Mouse (Mus musculus) monocyte, adult 5-6 weeks (primary cell): ENCODE results near the gene Dclre1a. TPM values are rescaled to one million over a fixed set of nuclear protein-coding genes. Genes with fewer than 3 reads are reported as not detected.
"Not testable (repeated sequence)": the region's sequence is repeated elsewhere in the genome, so short reads cannot be mapped to it uniquely, and the experiment has no call there.

Experiments used
- ATAC-seq: fragments of 153-309, 156-312 bp; replicated peaks from 2 replicates; pipeline ENCODE4 v1.8.0; 2017; ENCODE audit warnings: mild to moderate bottlenecking; ENCODE audit not compliant: low TSS enrichment, insufficient number of reproducible peaks, severe bottlenecking, poor library complexity, low FRiP score
- total RNA-seq: library from RNA; stranded (forward); fragments of 200-1000, 200-491, 200-594 nt; gene quantifications from 3 replicates; pipeline ENCODE4 v1.2.3, GENCODE M21; 2017

The Dclre1a gene
- total RNA-seq, 1 experiment from 2014 or later, result 14.0 TPM

GRCm38 (mm10) chr19:56555972-56556371 is 8.0 kb upstream of the Dclre1a start:
- peak; percentile 87 for ATAC-seq

- ATAC-seq, result no peak
Observed at GRCm38 (mm10) chr19:56553177-56553576, 5.2 kb upstream of the Dclre1a start.

GRCm38 (mm10) chr19:56549033-56549680 is 1.1 kb upstream of the Dclre1a start:
- ATAC-seq, result no peak

GRCm38 (mm10) chr19:56548230-56549032 is 409 bp upstream of the Dclre1a start, which contains the start of gene Nhlrc2:
Gene Nhlrc2 (plus strand): TSS chr19:56548261.
- peak; percentile 90 for ATAC-seq

GRCm38 (mm10) chr19:56546031-56546430 is 2.0 kb downstream of the Dclre1a start:
- ATAC-seq, result no peak

GRCm38 (mm10) chr19:56544681-56545388 is 3.2 kb downstream of the Dclre1a start:
- no peak for ATAC-seq

- no peak for ATAC-seq
Observed at GRCm38 (mm10) chr19:56543320-56543719, 4.7 kb downstream of the Dclre1a start.

- peak; percentile 85 for ATAC-seq
Observed at GRCm38 (mm10) chr19:56535765-56536164, 12.3 kb downstream of the Dclre1a start.

- peak; percentile 51; the same call in 1 of the 2 replicates for ATAC-seq
Observed at GRCm38 (mm10) chr19:56535064-56535463, 13.0 kb downstream of the Dclre1a start.

- ATAC-seq, result no peak
Observed at GRCm38 (mm10) chr19:56534337-56534736, 13.7 kb downstream of the Dclre1a start.

GRCm38 (mm10) chr19:56533291-56534071 is 14.5 kb downstream of the Dclre1a start:
- ATAC-seq, result no peak

- no peak for ATAC-seq
Observed at GRCm38 (mm10) chr19:56531251-56531650, 16.8 kb downstream of the Dclre1a start.

GRCm38 (mm10) chr19:56530529-56530928 is 17.5 kb downstream of the Dclre1a start:
- peak; percentile 55; the same call in 1 of the 2 replicates for ATAC-seq

GRCm38 (mm10) chr19:56519408-56519807 is 28.6 kb downstream of the Dclre1a start:
- not testable (repeated sequence) for ATAC-seq

- ATAC-seq, result not testable (repeated sequence)
Observed at GRCm38 (mm10) chr19:56513527-56513926, 34.5 kb downstream of the Dclre1a start.

GRCm38 (mm10) chr19:56511207-56511606 is 36.8 kb downstream of the Dclre1a start:
- ATAC-seq, result not testable (repeated sequence)

GRCm38 (mm10) chr19:56503525-56503924 is 44.5 kb downstream of the Dclre1a start:
- not testable (repeated sequence) for ATAC-seq

GRCm38 (mm10) chr19:56503069-56503468 is 45.0 kb downstream of the Dclre1a start:
- ATAC-seq, result not testable (repeated sequence)
